Mouse (Mus musculus) gastrocnemius, adult 8-10 months (tissue): Measurements from ENCODE around the gene AU041133. TPM values are rescaled to one million over a fixed set of nuclear protein-coding genes. Genes with fewer than 3 reads are reported as not detected.
"Not testable (repeated sequence)": the region's sequence is repeated elsewhere in the genome, so short reads cannot be mapped to it uniquely, and the experiment has no call there.

Experiments
- DNase-seq, 2 experiments: peaks; one replicate each; pipeline ENCODE4 v3.0.0; 2022; ENCODE audit warnings: low spot score in 2 of 2
- total RNA-seq, 4 experiments: library from RNA; stranded (reverse); gene quantifications; 2 replicates each; pipeline ENCODE4 v1.2.4; 2022

Gene AU041133
- total RNA-seq = 1 to 10 TPM in 1 of 4 experiments, under 1 TPM in 3; 0.31 to 1.4 (median 0.70) TPM

- DNase-seq = peak; percentile 37 to 50
Observed at GRCm38 (mm10) chr10:82127850-82128401, at the start of gene AU041133. Gene AU041133 (plus strand): TSS chr10:82128013.

DNA sequence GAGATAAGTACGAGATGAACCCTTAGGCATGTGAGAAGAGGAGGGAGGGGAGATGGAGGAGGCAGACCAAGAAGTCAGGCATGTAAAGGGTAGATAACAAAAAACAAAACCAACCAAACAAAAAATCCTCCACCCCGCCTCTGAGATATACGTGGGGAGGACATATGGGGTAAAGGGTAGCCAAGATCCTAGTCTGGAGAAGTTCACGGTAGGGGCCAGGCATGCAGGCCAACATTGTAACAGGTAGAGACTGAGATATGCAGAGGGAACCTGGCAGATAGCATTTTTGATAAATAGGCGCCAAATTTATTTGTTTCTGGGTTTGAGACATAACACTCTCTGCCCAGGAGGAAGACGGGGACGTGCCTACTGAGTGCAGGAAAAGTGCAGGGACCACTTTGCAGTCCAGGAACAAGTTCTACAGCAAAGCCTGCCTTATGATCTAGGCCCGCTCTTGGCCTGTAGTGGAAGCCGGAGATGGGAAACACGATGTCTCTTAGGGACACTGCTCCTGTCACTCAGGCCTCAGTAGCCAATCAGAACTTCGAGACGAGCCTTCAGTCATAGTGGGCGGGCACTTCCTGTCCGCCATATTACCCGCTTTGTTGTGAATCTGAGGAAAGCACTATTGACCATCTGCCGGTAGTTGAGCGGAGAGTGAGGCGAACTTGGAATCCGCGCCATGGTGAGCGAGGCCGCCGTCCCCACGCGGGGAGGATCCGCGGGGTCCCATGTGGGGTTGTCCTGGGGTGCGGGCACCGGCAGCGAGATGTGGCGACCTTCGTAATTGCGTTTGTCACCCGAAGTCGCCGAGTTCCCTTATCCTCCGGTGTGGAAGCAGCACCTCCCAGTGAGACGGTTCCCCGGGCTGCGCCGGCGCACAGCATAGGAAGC is 44.8 kb upstream of the AU041133 start, which contains the start of gene BC024063:
TSS of gene BC024063 (plus strand) at position 626 of the 894 bp plus-strand sequence.
- DNase-seq = peak; percentile 12 to 16

DNA sequence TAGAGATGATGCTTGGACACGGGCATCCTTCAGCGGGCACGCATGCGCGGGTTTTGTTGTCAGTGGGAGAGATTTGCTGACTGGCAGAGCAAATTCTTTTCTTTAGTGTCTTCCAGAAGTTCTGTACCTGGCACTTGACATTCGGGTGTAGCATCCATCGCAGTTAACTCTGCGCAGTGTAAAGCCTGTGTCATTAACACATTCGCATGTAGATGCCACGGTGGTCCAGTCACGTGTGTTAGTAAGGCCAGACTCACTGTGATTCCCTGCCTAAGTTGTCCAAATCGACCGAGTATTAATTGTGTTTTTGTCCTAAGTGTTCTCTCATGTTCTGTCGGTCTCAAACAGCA is 44.2 kb upstream of the AU041133 start:
- not testable (repeated sequence) for DNase-seq

- DNase-seq = no peak
Observed at GRCm38 (mm10) chr10:82117206-82117605, 10.6 kb upstream of the AU041133 start.

GRCm38 (mm10) chr10:82145282-82145681 is 17.5 kb downstream of the AU041133 start:
- no peak for DNase-seq

DNA sequence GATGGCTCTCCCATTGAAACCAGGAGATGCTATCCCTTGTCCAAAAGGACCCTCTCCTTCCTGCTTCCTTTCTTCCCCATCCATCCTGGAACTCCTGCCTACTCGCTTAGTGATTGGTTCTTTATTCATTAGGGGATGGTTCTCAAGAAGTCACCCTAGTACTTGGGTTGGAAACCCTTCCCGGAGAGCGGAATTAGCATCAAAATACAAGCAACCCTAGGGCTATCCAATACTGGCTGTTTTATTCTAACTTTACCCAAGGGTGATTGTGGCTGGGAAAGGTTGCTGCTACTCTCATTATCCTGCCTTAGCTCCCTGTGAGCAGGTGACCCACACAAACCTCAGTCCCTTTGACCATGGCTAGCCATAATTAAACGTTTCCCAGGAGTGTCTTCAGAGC is 19.8 kb downstream of the AU041133 start:
- no peak for DNase-seq

- DNase-seq = no peak
Observed at GRCm38 (mm10) chr10:82167777-82168176, 40.0 kb downstream of the AU041133 start.

- DNase-seq = no peak
Observed at GRCm38 (mm10) chr10:82169776-82170175, 42.0 kb downstream of the AU041133 start.

DNA sequence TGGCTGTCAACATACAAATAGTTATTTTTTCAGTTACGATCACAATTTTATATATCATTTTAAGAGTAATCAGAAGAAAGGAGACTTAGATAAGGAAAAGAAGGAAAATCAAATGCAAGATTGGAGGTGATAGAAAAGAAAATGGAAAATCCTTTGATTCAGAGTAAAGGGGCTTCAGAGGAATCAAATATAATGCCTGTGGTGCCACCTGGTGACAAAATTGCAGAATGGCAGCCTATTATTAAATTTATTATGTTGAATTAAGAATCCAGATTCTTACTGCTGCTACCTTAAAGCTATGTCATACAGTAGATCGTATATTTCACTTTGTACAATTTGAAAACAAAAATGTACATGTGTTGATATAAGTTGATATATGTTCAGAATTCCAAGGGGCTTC is 43.0 kb downstream of the AU041133 start:
- DNase-seq = no peak

DNA sequence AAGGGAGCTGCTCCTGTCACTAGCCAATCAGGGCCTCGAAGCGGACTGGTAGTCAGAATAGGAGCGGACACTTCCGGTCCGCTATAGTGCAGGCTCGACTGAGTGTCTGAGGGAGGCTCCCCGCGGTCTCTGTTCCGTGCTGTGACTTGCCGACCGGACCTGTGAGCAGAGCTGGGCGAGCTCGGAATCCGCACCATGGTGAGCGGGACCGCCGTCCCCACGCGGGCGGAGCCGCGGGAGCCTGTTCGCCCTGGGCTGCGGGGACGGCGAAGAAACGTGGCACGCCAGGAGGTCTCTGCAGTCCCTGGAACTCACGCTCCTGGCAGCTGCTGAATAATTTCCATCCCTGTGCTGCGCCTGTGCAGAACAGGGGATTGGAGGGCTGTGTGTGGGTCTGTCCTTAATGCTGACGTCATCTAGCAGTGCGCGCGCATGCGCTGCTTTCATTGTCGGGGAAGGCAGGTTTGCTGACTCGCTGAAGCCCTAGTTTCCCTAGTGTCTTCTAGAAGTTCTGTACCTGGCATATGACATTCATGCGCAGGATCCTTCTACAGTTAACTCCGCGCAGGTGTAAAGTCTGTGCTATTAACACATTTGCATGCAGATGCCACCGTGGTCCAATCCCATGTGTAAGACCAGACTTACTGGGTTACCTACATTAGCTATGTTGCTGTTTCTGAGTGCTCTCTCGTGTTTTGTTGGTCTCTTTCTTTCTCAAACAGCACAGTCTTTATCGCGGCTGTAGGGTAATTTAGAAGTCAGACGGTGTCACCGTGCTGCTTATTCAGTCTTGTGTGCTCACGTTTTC is 50.6 kb downstream of the AU041133 start:
- peak; percentile 25 to 49 for DNase-seq

Other genes with a start within 250 kb of the AU041133 start
- gene Zfp781, start 197.5 kb upstream of the AU041133 start, total RNA-seq = under 1 TPM in 2 of 4 experiments, not detected in 2; 0.15 to 0.56 TPM
- gene Zfp873, start 79.9 kb upstream of the AU041133 start, total RNA-seq = 1 to 10 TPM; 1.4 to 2.8 (median 2.1) TPM
- gene BC024063, start 44.7 kb upstream of the AU041133 start, total RNA-seq = 1 to 10 TPM in 2 of 4 experiments, under 1 TPM in 2; 0.78 to 1.7 (median 1.3) TPM
- 1 to 10 TPM; 4.6 to 5.9 (median 5.2) TPM for gene Zfp938, start 113.3 kb downstream of the AU041133 start, total RNA-seq
- not detected for gene 4932415D10Rik, start 188.6 kb downstream of the AU041133 start, total RNA-seq
- 1 to 10 TPM in 3 of 4 experiments, under 1 TPM in 1; 0.43 to 2.5 (median 1.2) TPM for gene Gm4924, start 226.2 kb downstream of the AU041133 start, total RNA-seq